Mouse (Mus musculus) megakaryocyte progenitor cell, adult 5-6 weeks (primary cell): ENCODE measurements at regions not wholly inside any gene's neighbourhood (a gene's known extent, or its start where the extent isn't known, plus 50 kb on each side); places are given as distances from the start of the nearest gene placed in this dataset.
A peak's percentile ranks its signal among the peaks of the same experiment; 100 is the strongest.

ENCODE experiments used
- ATAC-seq: replicated peaks from 2 replicates; pipeline ENCODE4 v1.8.0; 2016; ENCODE audit warnings: mild to moderate bottlenecking, moderate TSS enrichment, inconsistent platforms; ENCODE audit not compliant: poor library complexity

GRCm38 (mm10) chr1:193661377-193661776, 291.3 kb upstream of the Camk1g start:
- peak; percentile 49 for ATAC-seq

GRCm38 (mm10) chr1:193655076-193655677, 285.1 kb upstream of the Camk1g start:
- ATAC-seq = no peak

- peak; percentile 77 for ATAC-seq
Observed at GRCm38 (mm10) chr1:193650275-193650674, 280.2 kb upstream of the Camk1g start.

- peak; percentile 51 for ATAC-seq
Observed at GRCm38 (mm10) chr1:193649400-193649799, 279.3 kb upstream of the Camk1g start.

GRCm38 (mm10) chr1:193647371-193648270, 277.5 kb upstream of the Camk1g start:
- ATAC-seq = no peak

- ATAC-seq = peak; percentile 82
Observed at GRCm38 (mm10) chr1:193644506-193644905, 274.4 kb upstream of the Camk1g start.

- no peak for ATAC-seq
Observed at GRCm38 (mm10) chr1:193636451-193636850, 266.4 kb upstream of the Camk1g start.

GRCm38 (mm10) chr1:193632115-193632514, 262.0 kb upstream of the Camk1g start:
- no peak for ATAC-seq

- no peak for ATAC-seq
Observed at GRCm38 (mm10) chr1:193629887-193630286, 259.8 kb upstream of the Camk1g start.

- ATAC-seq = no peak
Observed at GRCm38 (mm10) chr1:193626924-193627849, 257.1 kb upstream of the Camk1g start.

GRCm38 (mm10) chr1:193625101-193625956, 255.2 kb upstream of the Camk1g start:
- ATAC-seq = no peak

GRCm38 (mm10) chr1:193623571-193623970, 253.5 kb upstream of the Camk1g start:
- no peak for ATAC-seq

- ATAC-seq = no peak
Observed at GRCm38 (mm10) chr1:193618250-193618649, 248.2 kb upstream of the Camk1g start.

- ATAC-seq = no peak
Observed at GRCm38 (mm10) chr1:193610471-193610870, 240.4 kb upstream of the Camk1g start.

- ATAC-seq = peak; percentile 78
Observed at GRCm38 (mm10) chr1:193599895-193600294, 229.8 kb upstream of the Camk1g start.

GRCm38 (mm10) chr1:193599163-193599562, 229.1 kb upstream of the Camk1g start:
- ATAC-seq = peak; percentile 96

GRCm38 (mm10) chr1:193590301-193590829, 220.3 kb upstream of the Camk1g start:
- ATAC-seq = no peak

GRCm38 (mm10) chr1:193588477-193589464, 218.7 kb upstream of the Camk1g start:
- ATAC-seq = peak; percentile 96

- ATAC-seq = no peak
Observed at GRCm38 (mm10) chr1:193587317-193587716, 217.2 kb upstream of the Camk1g start.
